Mouse (Mus musculus): ENCODE results near the gene Sowahc.
A peak's percentile ranks its signal among the peaks of the same experiment; 100 is the strongest.

Sowahc gene

DNA sequence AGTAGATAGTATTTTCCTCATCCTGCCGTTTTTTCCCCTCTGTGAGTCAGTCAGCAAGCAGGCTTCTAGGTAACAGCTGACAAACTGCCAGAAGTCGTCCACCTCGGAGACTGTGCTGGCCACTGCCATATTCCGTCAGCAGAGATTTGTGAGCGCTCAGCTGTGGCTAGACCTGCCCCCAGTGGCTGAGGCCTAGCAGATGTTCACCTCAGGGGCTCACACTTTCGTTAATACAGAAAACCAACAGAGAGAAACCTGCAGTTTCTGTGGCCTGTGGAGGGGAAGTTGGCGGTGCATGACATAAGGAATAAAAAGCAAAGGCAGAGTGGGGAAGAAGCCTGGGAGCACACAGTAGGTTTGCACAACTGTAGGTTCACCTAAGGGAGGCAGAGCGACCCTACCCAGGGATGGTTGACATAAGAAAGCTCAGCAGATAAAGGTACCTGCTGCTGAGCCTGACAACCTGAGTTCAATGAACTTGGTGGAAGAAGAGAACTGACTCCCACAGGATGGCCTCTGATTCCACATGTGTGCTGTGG is 31.9 kb downstream of the Sowahc start:
- no peak for DNase-seq (ENCODE audit: low read depth, low spot score)

DNA sequence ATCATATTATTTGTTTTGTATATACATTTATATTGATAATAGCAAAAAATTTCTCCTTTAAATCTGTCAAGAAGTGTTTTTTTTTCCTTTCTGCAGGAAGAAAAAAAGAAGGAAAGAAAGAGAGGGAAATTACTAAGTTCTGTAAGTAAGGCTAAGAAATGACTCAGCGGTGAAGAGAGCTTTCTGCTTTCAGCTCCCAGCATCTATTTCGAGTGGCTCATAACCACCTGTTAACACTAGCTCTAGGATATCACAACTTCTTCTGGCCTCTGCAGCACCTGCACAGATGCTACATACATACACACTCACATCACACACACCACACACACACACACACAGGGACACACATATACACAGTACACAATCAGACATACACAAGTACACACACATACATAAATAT is 34.8 kb downstream of the Sowahc start:
- DNase-seq (ENCODE audit: low read depth, low spot score), result peak; percentile 32

DNA sequence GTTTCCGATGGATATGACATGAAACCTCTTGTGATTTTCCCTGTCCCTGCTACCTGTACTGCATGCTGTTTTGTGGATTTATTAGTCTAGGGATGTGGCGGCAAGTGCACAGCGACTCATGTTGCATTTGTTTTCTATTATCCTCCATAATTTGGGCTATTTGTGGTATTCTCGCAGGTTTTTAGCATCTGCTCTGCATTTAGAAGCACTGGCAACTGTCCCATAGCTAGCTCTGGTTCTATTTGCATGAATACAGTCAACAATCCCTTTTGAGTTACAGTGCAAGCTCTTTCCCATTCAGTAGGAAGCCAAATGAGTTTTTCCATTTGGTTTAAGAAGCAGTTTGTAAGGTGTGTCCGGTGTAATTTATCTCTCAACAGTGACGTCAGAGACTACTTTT is 37.8 kb downstream of the Sowahc start:
- DNase-seq (ENCODE audit: low read depth, low spot score), result peak; percentile 50

DNA sequence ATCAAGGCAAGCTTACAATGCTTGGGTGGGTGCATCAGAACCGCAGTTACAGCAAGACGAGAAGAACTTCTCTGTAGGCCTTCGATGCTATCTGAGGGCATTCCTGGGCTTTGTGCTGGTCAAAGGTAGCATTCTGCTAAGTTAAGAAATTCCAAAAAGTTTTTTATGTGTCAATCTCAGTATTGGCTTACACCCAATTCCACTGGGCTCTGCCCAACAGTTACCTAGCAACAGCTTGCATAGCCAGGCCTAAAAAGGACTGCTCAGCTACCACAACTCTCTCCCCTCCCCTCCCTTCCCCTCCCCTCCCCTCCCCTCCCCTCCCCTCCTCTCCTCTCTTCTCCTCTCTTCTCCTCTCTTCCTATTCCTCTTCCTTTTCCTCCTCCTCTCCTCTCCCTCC is 39.9 kb downstream of the Sowahc start:
- DNase-seq (ENCODE audit: low read depth, low spot score), result no peak

DNA sequence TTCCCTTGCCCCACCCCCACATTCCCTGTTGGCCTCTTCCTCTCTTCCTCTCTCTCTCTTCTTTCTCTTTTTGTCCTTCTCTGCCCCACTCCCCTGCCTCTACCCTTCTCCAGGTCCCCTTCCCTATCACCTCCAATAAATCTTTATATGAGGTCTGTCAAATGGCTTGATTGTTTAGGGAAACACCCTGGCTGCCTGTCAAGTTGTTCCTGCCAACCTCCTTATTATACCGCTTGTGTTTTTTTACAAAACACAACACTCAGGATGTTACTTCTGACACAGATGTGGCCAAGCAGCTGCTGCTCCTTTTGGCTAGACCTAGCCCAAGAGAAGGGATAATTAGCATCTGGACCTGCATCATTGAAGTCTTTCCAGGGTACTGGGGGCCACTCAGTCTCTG is 40.3 kb downstream of the Sowahc start:
- no peak for DNase-seq (ENCODE audit: low read depth, low spot score)

DNA sequence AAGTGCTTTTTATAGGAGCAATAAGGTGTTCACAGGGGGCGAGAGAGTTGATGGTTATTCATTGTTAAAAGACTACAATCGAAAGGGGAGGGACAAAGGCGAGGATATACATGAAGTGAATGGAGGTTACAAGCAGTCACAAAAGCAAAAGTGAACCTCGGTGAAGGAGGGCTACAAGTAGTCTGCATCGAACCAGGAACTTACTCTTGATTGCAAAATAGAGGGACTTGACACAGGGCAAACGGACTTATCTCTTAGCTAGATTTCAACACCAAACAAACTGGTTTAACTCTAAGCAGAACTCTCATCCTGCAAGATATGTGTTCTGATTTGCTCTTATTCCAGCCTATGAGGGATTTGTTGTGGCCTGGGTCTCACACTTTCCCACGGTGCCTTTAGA is 41.2 kb downstream of the Sowahc start:
- DNase-seq (ENCODE audit: low read depth, low spot score), result no peak

DNA sequence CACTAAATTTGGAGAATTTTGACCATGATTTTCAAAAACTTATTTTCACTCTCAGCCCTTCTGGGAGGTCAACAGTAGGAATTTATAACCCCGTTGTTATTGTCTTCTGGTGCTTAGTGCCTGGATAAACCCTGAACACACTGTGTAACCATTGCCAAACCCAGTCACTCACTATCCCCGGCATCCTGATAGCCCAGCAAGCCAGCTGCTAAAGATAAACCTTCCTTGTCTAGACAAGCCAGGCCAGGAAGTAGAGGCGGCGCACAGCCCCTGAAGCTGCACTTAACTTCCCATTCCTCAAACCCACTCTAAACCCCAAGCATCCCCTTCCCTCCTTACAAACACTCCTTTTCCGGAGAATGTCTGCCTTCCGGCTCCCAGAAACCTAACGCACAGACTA is 43.3 kb downstream of the Sowahc start:
- peak; percentile 43 for DNase-seq (ENCODE audit: low read depth, low spot score)

DNA sequence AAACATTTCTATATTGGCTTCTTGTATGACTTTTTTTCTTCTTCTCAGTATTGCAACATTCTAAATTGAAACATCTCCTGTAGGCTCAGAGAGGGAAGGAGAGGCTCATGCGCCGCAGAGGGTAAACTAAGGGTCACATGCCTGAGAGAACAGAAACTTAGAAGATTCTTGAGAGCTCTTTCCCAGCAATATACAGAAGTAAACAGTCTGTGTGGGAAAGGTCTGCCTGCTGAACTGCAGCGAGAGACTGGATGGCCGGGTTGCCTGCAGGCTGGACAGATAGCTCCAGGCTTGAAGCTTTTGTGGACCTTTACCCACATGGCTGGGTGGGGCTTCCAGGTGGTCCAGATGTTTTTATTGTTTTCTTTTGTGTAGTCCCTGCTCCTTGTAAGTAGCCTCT is 43.9 kb downstream of the Sowahc start:
- DNase-seq (ENCODE audit: low read depth, low spot score), result peak; percentile 36

DNA sequence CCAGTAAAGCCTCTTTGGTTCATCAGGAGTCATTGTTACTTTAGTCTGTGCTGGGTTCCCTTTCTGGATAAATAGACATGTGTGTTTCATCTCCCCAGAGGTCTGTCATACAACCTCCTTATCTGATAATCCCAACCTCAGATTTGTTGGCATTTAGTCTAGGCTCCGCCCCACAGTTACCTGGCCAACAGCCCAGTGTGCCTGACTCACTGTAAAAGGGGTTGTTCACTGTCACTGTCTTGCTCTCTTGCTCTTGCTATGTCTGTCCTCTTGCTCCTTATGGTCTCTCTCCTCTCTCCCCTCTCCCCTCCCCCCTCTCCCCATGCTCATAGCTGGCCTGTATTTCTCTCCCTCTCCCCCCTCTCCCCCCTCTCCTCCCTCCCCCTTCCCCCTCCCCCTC is 44.3 kb downstream of the Sowahc start:
- no peak for DNase-seq (ENCODE audit: low read depth, low spot score)

DNA sequence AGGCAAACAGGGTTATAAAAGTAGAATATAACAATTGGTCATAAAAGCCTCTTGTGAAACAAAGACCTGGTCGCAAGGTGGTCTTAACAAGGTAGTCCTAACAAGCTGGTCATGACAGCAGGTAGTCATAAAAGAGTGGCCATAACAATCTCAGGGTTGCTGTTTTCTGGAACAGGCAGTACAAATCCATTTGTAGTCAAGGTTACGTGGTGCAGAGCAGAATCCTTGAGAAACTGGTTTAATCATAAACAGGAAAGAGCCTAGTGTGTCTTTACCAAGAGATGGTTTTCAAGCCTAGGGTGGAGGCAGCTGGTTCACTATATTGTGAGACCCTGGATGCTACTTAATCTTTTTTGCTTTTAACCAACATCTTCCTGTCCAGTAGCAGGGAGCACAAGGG is 45.5 kb downstream of the Sowahc start:
- DNase-seq (ENCODE audit: low read depth, low spot score), result no peak

DNA sequence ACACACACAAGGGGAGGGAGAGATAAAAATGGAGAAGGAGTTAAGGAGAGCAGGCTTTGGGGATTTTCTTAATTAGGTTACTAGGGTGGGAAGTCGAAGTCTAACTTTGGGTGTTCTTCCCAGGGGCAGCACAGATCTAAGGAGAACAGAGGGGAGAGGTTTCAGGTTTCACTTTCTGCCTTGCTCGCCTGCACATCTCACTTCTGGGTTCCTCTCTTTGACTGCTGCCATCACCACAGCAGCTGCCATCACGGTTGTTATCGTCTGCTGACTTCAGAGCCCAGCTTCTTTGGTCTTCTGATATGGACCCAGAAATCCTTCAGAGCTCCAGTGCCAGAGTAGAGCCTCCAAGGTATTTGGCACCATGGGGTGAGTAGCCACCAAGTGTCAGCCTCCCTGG is 46.4 kb downstream of the Sowahc start:
- no peak for DNase-seq (ENCODE audit: low read depth, low spot score)

DNA sequence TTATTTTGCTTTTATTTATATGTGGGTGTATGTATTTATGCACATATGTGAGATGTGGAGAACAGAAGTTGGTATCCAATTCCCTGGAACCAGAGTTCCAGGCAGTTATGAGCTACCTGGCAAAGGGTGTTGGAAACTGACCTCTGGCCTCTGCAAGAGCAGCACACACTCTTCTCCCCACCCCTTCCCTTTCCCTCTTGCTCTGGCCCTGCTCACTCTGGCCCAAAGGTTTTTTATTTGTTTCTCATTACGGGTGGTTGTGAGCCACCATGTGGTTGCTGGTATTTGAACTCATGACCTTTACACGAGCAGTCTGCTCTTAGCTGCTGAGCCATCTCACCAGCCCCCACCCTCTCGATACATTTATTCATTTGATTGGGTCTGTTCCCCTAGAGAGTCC is 47.0 kb downstream of the Sowahc start:
- DNase-seq (ENCODE audit: low read depth, low spot score), result no peak

DNA sequence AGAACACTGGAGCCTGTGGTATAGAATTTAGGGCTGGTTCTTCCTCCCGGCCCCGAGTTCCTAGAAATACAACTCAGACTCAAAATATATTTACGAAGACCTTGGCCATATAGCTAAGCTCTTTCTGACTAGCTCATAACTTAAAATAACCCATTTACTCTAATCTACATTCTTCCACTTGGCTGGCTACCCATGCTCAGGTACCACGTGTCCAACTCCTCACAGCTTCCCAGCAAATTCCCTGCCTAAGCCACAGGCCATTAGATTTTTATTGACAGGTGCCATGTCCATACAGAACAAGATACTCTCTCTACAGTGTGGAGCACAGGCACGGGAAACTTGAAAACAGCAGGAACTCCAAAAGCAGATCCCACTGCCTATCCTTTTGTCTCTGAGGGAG is 54.0 kb downstream of the Sowahc start:
- DNase-seq (ENCODE audit: low read depth, low spot score), result no peak
